Mouse (Mus musculus) embryonic fibroblast, embryonic 13.5 days (primary cell): ENCODE measurements around the gene Wdr11.

ENCODE experiments used
- CTCF ChIP-seq: IDR thresholded peaks from 2 replicates; pipeline ENCODE4 v1.5.1; 2011; ENCODE audit warnings: mild to moderate bottlenecking, control low read depth, low read length, moderate library complexity, borderline replicate concordance; ENCODE audit not compliant: insufficient read depth
- POLR2A ChIP-seq: IDR thresholded peaks from 2 replicates; pipeline ENCODE4 v1.6.1; 2011; ENCODE audit warnings: low read depth, mild to moderate bottlenecking, control low read depth, low read length, moderate library complexity

- TF ChIP-seq CTCF (no peak), POLR2A (no peak)
Observed at GRCm38 (mm10) chr7:129677141-129677540, 85.5 kb downstream of the Wdr11 start.
